Mouse (Mus musculus) bone marrow, adult 2 months (tissue): Measurements from ENCODE around the gene Casp1. TPM values are rescaled to one million over a fixed set of nuclear protein-coding genes. Genes with fewer than 3 reads are reported as not detected.

Experiments used
- H3K27ac ChIP-seq: fragments of 200-500 bp; 2 replicates; pipeline ENCODE4 v1.5.1; 2012; ENCODE audit warnings: low read depth, mild to moderate bottlenecking, control low read depth, inconsistent platforms, low read length; ENCODE audit not compliant: control insufficient read depth, poor library complexity, insufficient read depth
- H3K4me1 ChIP-seq: fragments of 200-500 bp; 2 replicates; pipeline ENCODE4 v1.6.1; 2011; ENCODE audit warnings: low read length; ENCODE audit not compliant: control insufficient read depth, insufficient read depth
- H3K4me3 ChIP-seq: fragments of 200-500 bp; replicated peaks from 2 replicates; pipeline ENCODE3; 2011; ENCODE audit warnings: mild to moderate bottlenecking, low read depth, low read length, control low read depth; ENCODE audit not compliant: control insufficient read depth
- CTCF ChIP-seq: fragments of 200-500 bp; IDR thresholded peaks from 2 replicates; pipeline ENCODE4 v1.5.1; 2011; ENCODE audit warnings: low read length, control low read depth; ENCODE audit not compliant: control insufficient read depth, insufficient read depth
- POLR2A ChIP-seq: fragments of 200-500 bp; IDR thresholded peaks from 2 replicates; pipeline ENCODE4 v1.6.1; 2011; ENCODE audit warnings: low read depth, mild to moderate bottlenecking, control low read depth, low read length, borderline replicate concordance; ENCODE audit not compliant: control insufficient read depth
- WGBS: fragments of 180-500 bp; shearing (Covaris S2); methylation state at CpG from one replicate; pipeline ENCODE4 v1.1.7; 2018; 5-methylcytosine and 5-hydroxymethylcytosine counted together
- polyA plus RNA-seq: library from polyadenylated mRNA; stranded (reverse); fragments of >200 nt; gene quantifications from 2 replicates; pipeline ENCODE4 v1.2.4, GENCODE M21; 2011; ENCODE audit warnings: low replicate concordance; ENCODE audit not compliant: missing spikeins, insufficient read depth, insufficient read length

The Casp1 gene
- polyA plus RNA-seq, 1 experiment: 18.6 TPM

- Histone ChIP-seq H3K4me1 (peaks cover 1% of the 10 kb centered on the region; the same call in 1 of the 2 replicates), H3K4me3 (peak overlapping the region; percentile 62), H3K27ac (no peak overlapping the region)
- TF ChIP-seq CTCF (no peak), POLR2A (no peak)
- WGBS: 4% methylated on average over 2 of the region's 2 CpGs
Observed at GRCm38 (mm10) chr9:5299132-5299381, 740 bp downstream of the Casp1 start.

GRCm38 (mm10) chr9:5308561-5308960 lies 10.2 kb downstream of the Casp1 start, which contains the start of gene Casp4:
Gene Casp4 (plus strand): TSS chr9:5308828.
- Histone ChIP-seq H3K4me1 (no peaks in the 10 kb centered on the region; the same call in 1 of the 2 replicates), H3K4me3 (peak within 1 kb of the TSS; percentile 40)

GRCm38 (mm10) chr9:5310112-5310511 lies 11.8 kb downstream of the Casp1 start:
- H3K27ac ChIP-seq: no peak overlapping the region
- H3K4me1 ChIP-seq: no peaks in the 10 kb centered on the region; the same call in 1 of the 2 replicates
- TF ChIP-seq CTCF (no peak), POLR2A (no peak)
- no peak overlapping the region for H3K4me3 ChIP-seq

More at GRCm38 (mm10) chr9:5308561-5308960, 10.2 kb downstream of the Casp1 start, which contains the start of gene Casp4:
- TF ChIP-seq POLR2A: no peak
- no peak for TF ChIP-seq CTCF
- under 1% methylated on average over 5 of the region's 5 CpGs for WGBS
- no peak within 1 kb of the TSS for H3K27ac ChIP-seq

- H3K27ac ChIP-seq: no peak overlapping the region
- H3K4me1 ChIP-seq: no peaks in the 10 kb centered on the region; the same call in 1 of the 2 replicates
- 59% methylated on average over 4 of the region's 4 CpGs for WGBS
- TF ChIP-seq POLR2A (no peak), CTCF (no peak)
- no peak overlapping the region for H3K4me3 ChIP-seq
Observed at GRCm38 (mm10) chr9:5311435-5311834, 13.1 kb downstream of the Casp1 start.

GRCm38 (mm10) chr9:5328204-5328603 lies 29.9 kb downstream of the Casp1 start:
- TF ChIP-seq POLR2A: no peak
- TF ChIP-seq CTCF: no peak
- Histone ChIP-seq H3K4me1 (no peaks in the 10 kb centered on the region), H3K27ac (no peak overlapping the region), H3K4me3 (no peak overlapping the region)
- WGBS: 52% methylated on average over 3 of the region's 3 CpGs

GRCm38 (mm10) chr9:5332441-5332840 lies 34.1 kb downstream of the Casp1 start:
- Histone ChIP-seq H3K27ac (no peak overlapping the region), H3K4me3 (no peak overlapping the region), H3K4me1 (no peaks in the 10 kb centered on the region)
- no peak for TF ChIP-seq CTCF
- TF ChIP-seq POLR2A: no peak

- no peak for TF ChIP-seq POLR2A
- TF ChIP-seq CTCF: no peak
- no peak overlapping the region for H3K4me3 ChIP-seq
- no peak overlapping the region for H3K27ac ChIP-seq
- WGBS: 64% methylated on average over 1 of the region's 1 CpGs
- no peaks in the 10 kb centered on the region for H3K4me1 ChIP-seq
Observed at GRCm38 (mm10) chr9:5333422-5333821, 35.1 kb downstream of the Casp1 start.

- WGBS: 19% methylated on average over 1 of the region's 1 CpGs
- Histone ChIP-seq H3K4me1 (no peaks in the 10 kb centered on the region), H3K27ac (no peak overlapping the region), H3K4me3 (no peak overlapping the region)
- TF ChIP-seq CTCF (no peak), POLR2A (no peak)
Observed at GRCm38 (mm10) chr9:5343092-5343491, 44.8 kb downstream of the Casp1 start.

- no peak overlapping the region for H3K4me3 ChIP-seq
- TF ChIP-seq CTCF (no peak), POLR2A (no peak)
- H3K27ac ChIP-seq: no peak overlapping the region
- WGBS: 41% methylated on average over 4 of the region's 4 CpGs
- H3K4me1 ChIP-seq: no peaks in the 10 kb centered on the region
Observed at GRCm38 (mm10) chr9:5344090-5344489, 45.8 kb downstream of the Casp1 start.
